Mouse (Mus musculus) heart, postnatal 0 days (tissue): ENCODE results near the gene Cbx2.

Experiments used
- CTCF ChIP-seq: IDR thresholded peaks from 2 replicates; pipeline ENCODE4 v1.5.1; 2016; ENCODE audit warnings: antibody characterized with exemption, control low read depth, low read depth
- EP300 ChIP-seq: IDR thresholded peaks from 2 replicates; pipeline ENCODE4 v1.6.1; 2016; ENCODE audit warnings: antibody characterized with exemption, low read depth

- TF ChIP-seq CTCF (no peak), EP300 (no peak)
These were observed 25.6 kb upstream of the Cbx2 start for GRCm38 (mm10) chr11:118997182-118997581.
